17 mouse cellular contexts compared by ENCODE assay signal in the genomic region with DNA sequence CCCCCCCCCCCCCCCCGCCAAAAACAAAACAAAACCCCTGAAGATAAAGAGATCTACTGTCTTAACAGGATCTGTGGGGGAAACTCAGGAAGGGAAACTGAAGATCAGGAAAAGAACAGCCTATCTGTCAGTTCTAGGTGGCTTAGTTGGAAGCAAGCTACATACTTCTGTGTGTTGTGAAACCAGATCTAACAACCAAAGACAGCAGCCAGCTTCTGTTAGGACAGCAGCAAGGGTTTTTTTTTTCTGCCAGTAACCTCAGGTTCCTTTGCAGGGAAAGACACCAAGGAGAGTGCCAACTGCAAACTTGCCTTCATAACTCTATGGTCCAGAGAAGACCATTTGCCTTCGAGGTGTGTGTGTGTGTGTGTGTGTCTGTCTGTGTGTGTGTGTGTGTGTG.
DNase-seq lines count a peak whose midpoint lies in the region; ATAC-seq and TF ChIP-seq lines count a peak whose summit lies in the region.
"Had no signal": no experiment of that assay in that cellular context is flagged by ENCODE, and none has a peak within 500 bp of the region (broad histone marks: within the 10 kb centered on the region; RNA-seq: fewer than 3 reads in every experiment).

No protein-coding gene starts in this region.

- TF ChIP-seq CTCF in liver, adult 2 months (IDR thresholded peaks at IDR 0.05; ENCODE audit: low read depth, low read length) = no peak
- no peak for TF ChIP-seq CTCF in forebrain, postnatal 0 days (IDR thresholded peaks at IDR 0.05; ENCODE audit: low read depth)

- H3K27ac ChIP-seq in liver, adult 2 months (replicated peaks; ENCODE audit: insufficient read depth, low read depth, low read length) = no peak overlapping the region
- no peak overlapping the region for H3K27ac ChIP-seq in liver, embryonic 12.5 days
- no peak overlapping the region for H3K27ac ChIP-seq in forebrain, postnatal 0 days (ENCODE audit: low read depth, low read length)
- H3K27ac ChIP-seq: embryonic facial prominence, embryonic 10.5 days; embryonic facial prominence, embryonic 12.5 days; forebrain, embryonic 13.5 days; forebrain, embryonic 15.5 days had no signal

- 44% methylated on average over 2 of the region's 2 CpGs for WGBS in liver, adult 2 months
- WGBS in liver, embryonic 12.5 days (ENCODE audit: insufficient replicate concordance) = 21% methylated on average over 2 of the region's 2 CpGs
- WGBS in forebrain, postnatal 0 days = 61% methylated on average over 2 of the region's 2 CpGs

- no peak overlapping the region for H3K4me2 ChIP-seq in liver, embryonic 12.5 days
- H3K4me2 ChIP-seq in forebrain, postnatal 0 days (ENCODE audit: low read depth) = no peak overlapping the region
- H3K4me2 ChIP-seq: embryonic facial prominence, embryonic 12.5 days; forebrain, embryonic 13.5 days; forebrain, embryonic 15.5 days had no signal

- H3K9me3 ChIP-seq in liver, embryonic 12.5 days (replicated peaks) = no peaks in the 10 kb centered on the region
- no peaks in the 10 kb centered on the region for H3K9me3 ChIP-seq in forebrain, postnatal 0 days (ENCODE audit: low read length)
- H3K9me3 ChIP-seq: embryonic facial prominence, embryonic 10.5 days; embryonic facial prominence, embryonic 12.5 days; forebrain, embryonic 13.5 days; forebrain, embryonic 15.5 days had no signal

- no peak for ATAC-seq in liver, embryonic 12.5 days
- peak; percentile 39; the same call in 1 of the 2 replicates for ATAC-seq in granulocyte monocyte progenitor cell, adult 5-6 weeks (replicated peaks; ENCODE audit: poor library complexity, severe bottlenecking)
- ATAC-seq in forebrain, postnatal 0 days = no peak
- ATAC-seq: forebrain, embryonic 15.5 days had no signal

- H3K36me3 ChIP-seq in liver, adult 2 months (ENCODE audit: control insufficient read depth, insufficient read depth, low read length) = no peaks in the 10 kb centered on the region
- H3K36me3 ChIP-seq in liver, embryonic 12.5 days = no peaks in the 10 kb centered on the region
- no peaks in the 10 kb centered on the region for H3K36me3 ChIP-seq in forebrain, postnatal 0 days (ENCODE audit: insufficient read depth)
- H3K36me3 ChIP-seq: embryonic facial prominence, embryonic 10.5 days; embryonic facial prominence, embryonic 12.5 days; forebrain, embryonic 15.5 days had no signal

- H3K27me3 ChIP-seq in liver, adult 2 months (ENCODE audit: control insufficient read depth, insufficient read depth, low read length) = no peaks in the 10 kb centered on the region
- no peaks in the 10 kb centered on the region for H3K27me3 ChIP-seq in liver, embryonic 12.5 days (replicated peaks)
- no peaks in the 10 kb centered on the region for H3K27me3 ChIP-seq in forebrain, postnatal 0 days (ENCODE audit: insufficient read depth, low read length)
- H3K27me3 ChIP-seq: embryonic facial prominence, embryonic 12.5 days; forebrain, embryonic 13.5 days; forebrain, embryonic 15.5 days had no signal

- H3K4me3 ChIP-seq in liver, adult 2 months (ENCODE audit: insufficient read depth, low read depth, low read length) = no peak overlapping the region
- H3K4me3 ChIP-seq in liver, embryonic 12.5 days = no peak overlapping the region
- H3K4me3 ChIP-seq in forebrain, postnatal 0 days (ENCODE audit: low read depth, low read length) = no peak overlapping the region
- H3K4me3 ChIP-seq: embryonic facial prominence, embryonic 10.5 days; embryonic facial prominence, embryonic 12.5 days; forebrain, embryonic 13.5 days; forebrain, embryonic 15.5 days had no signal

- H3K79me2 ChIP-seq in liver, adult 2 months (ENCODE audit: control insufficient read depth, insufficient read depth, low read length) = no peaks in the 10 kb centered on the region

- H3K9ac ChIP-seq in liver, adult 2 months (ENCODE audit: low read depth, low read length) = no peak overlapping the region
- H3K9ac ChIP-seq in liver, embryonic 12.5 days = no peak overlapping the region
- H3K9ac ChIP-seq in forebrain, postnatal 0 days = no peak overlapping the region
- H3K9ac ChIP-seq: embryonic facial prominence, embryonic 12.5 days; forebrain, embryonic 13.5 days; forebrain, embryonic 15.5 days had no signal

- peak; percentile 42 for DNase-seq in liver, adult 2 months (ENCODE audit: extremely low read depth, low read depth, low spot score)
- DNase-seq in cerebellum, adult 11 months = no peak
- DNase-seq in forebrain, postnatal 0 days = no peak
- DNase-seq: adrenal gland, adult 8-10 months; adrenal gland, postnatal 14 days; adrenal gland, postnatal 36 days; cerebellum, adult 18-20 months; cerebellum, adult 8-10 months; cerebellum, adult 9-11 months; cerebellum, postnatal 14 days; cerebellum, postnatal 36 days had no signal

- H3K4me1 ChIP-seq in liver, adult 2 months (ENCODE audit: control insufficient read depth, insufficient read depth, low read length) = peaks cover 8% of the 10 kb centered on the region; the same call in 1 of the 2 replicates
- H3K4me1 ChIP-seq in liver, embryonic 12.5 days = peaks cover 4% of the 10 kb centered on the region; the same call in 1 of the 2 replicates
- H3K4me1 ChIP-seq in forebrain, postnatal 0 days (ENCODE audit: insufficient read depth) = no peaks in the 10 kb centered on the region

- no peak for TF ChIP-seq POLR2A in liver, adult 2 months (IDR thresholded peaks at IDR 0.05; ENCODE audit: extremely low read depth, insufficient read depth, low read length)
